Mouse (Mus musculus) right cerebral cortex, postnatal 4 days (tissue): ENCODE measurements at regions not wholly inside any gene's neighbourhood (a gene's known extent, or its start where the extent isn't known, plus 50 kb on each side); places are given as distances from the start of the nearest gene placed in this dataset.
"Not testable (repeated sequence)": the region's sequence is repeated elsewhere in the genome, so short reads cannot be mapped to it uniquely, and the experiment has no call there.

ENCODE experiments used
- DNase-seq: peaks from one replicate; pipeline ENCODE4 v3.0.0-alpha.2; 2022

- no peak for DNase-seq
These were observed 186.3 kb upstream of the Cldn34b3 start for GRCm38 (mm10) chrX:76077781-76078180.

GRCm38 (mm10) chrX:76082670-76083069, 181.4 kb upstream of the Cldn34b3 start:
- DNase-seq = no peak

- DNase-seq = no peak
These were observed 153.2 kb upstream of the Cldn34b3 start for GRCm38 (mm10) chrX:76110763-76111474.

- DNase-seq = no peak
These were observed 148.0 kb upstream of the Cldn34b3 start for GRCm38 (mm10) chrX:76116086-76116485.

GRCm38 (mm10) chrX:76116562-76116961, 147.5 kb upstream of the Cldn34b3 start:
- no peak for DNase-seq

- no peak for DNase-seq
These were observed 143.2 kb upstream of the Cldn34b3 start for GRCm38 (mm10) chrX:76120936-76121335.

GRCm38 (mm10) chrX:76123355-76123754, 140.7 kb upstream of the Cldn34b3 start:
- DNase-seq = peak; percentile 29

GRCm38 (mm10) chrX:76137729-76138128, 126.4 kb upstream of the Cldn34b3 start:
- no peak for DNase-seq

GRCm38 (mm10) chrX:76141022-76141421, 123.1 kb upstream of the Cldn34b3 start:
- no peak for DNase-seq

- not testable (repeated sequence) for DNase-seq
These were observed 89.3 kb upstream of the Cldn34b3 start for GRCm38 (mm10) chrX:76174806-76175205.

- DNase-seq = peak; percentile 54
These were observed 82.5 kb upstream of the Cldn34b3 start for GRCm38 (mm10) chrX:76181446-76182148.

- DNase-seq = no peak
These were observed 63.5 kb upstream of the Cldn34b3 start for GRCm38 (mm10) chrX:76200607-76201006.

- peak; percentile 53 for DNase-seq
These were observed 62.7 kb upstream of the Cldn34b3 start for GRCm38 (mm10) chrX:76201366-76201765.
